Mouse (Mus musculus) midbrain, embryonic 11.5 days (tissue): ENCODE measurements around the gene Dscaml1. TPM values are rescaled to one million over a fixed set of nuclear protein-coding genes. Genes with fewer than 3 reads are reported as not detected.

ENCODE experiments used
- ATAC-seq: fragments of 200-750 bp; cut with Nextera tagmentation; 2 replicates; pipeline ENCODE4 v1.8.0; 2017; ENCODE audit warnings: moderate TSS enrichment, moderate library complexity; ENCODE audit not compliant: low FRiP score
- DNase-seq: peaks from one replicate; pipeline ENCODE4 v3.0.0; 2015; ENCODE audit warnings: low spot score; ENCODE audit errors: missing footprints
- H3K27ac ChIP-seq: fragments of 300-500 bp; sonication (generic); 2 replicates; pipeline ENCODE4 v1.5.1; 2014; ENCODE audit warnings: low read depth, low read length
- H3K27me3 ChIP-seq: fragments of 300-500 bp; sonication (generic); 2 replicates; pipeline ENCODE4 v1.6.1; 2014; ENCODE audit warnings: mild to moderate bottlenecking, low read length, moderate library complexity, mixed read lengths; ENCODE audit not compliant: control insufficient read depth, insufficient read depth
- H3K36me3 ChIP-seq: fragments of 300-500 bp; sonication (generic); 2 replicates; pipeline ENCODE4 v1.6.1; 2014; ENCODE audit warnings: mild to moderate bottlenecking, low read length, moderate library complexity, mixed read lengths; ENCODE audit not compliant: control insufficient read depth, insufficient read depth
- H3K4me1 ChIP-seq: fragments of 300-500 bp; sonication (generic); 2 replicates; pipeline ENCODE4 v1.6.1; 2014; ENCODE audit warnings: low read length; ENCODE audit not compliant: control insufficient read depth, insufficient read depth
- H3K4me2 ChIP-seq: fragments of 300-500 bp; sonication (generic); 2 replicates; pipeline ENCODE4 v1.6.1; 2014; ENCODE audit warnings: mild to moderate bottlenecking, moderate library complexity
- H3K4me3 ChIP-seq: fragments of 300-500 bp; sonication (generic); 2 replicates; pipeline ENCODE4 v1.5.1; 2014; ENCODE audit warnings: low read depth, low read length
- H3K9ac ChIP-seq: fragments of 300-500 bp; sonication (generic); 2 replicates; pipeline ENCODE4 v1.6.1; 2014; ENCODE audit warnings: low read length
- H3K9me3 ChIP-seq: fragments of 300-500 bp; sonication (generic); 2 replicates; pipeline ENCODE4 v1.6.1; 2016; ENCODE audit warnings: low read length; ENCODE audit not compliant: control insufficient read depth
- WGBS: fragments of 180-500 bp; shearing (Covaris S2); extraction: QIAGEN DNeasy Blood & Tissue Kit; methylation state at CpG from one replicate; pipeline ENCODE4 v1.1.7; 2014; 5-methylcytosine and 5-hydroxymethylcytosine counted together
- polyA plus RNA-seq: library from polyadenylated mRNA; unstranded; fragments of >200 nt; fragmentation: Nextera tagmentation; extraction: Ambion mirVana; gene quantifications from 2 replicates; pipeline ENCODE4 v1.2.1, GENCODE M21; 2014

Dscaml1 gene
- polyA plus RNA-seq, 1 experiment from 2014 or later: 0.74 TPM

GRCm38 (mm10) chr9:45555036-45555826 lies 128.8 kb downstream of the Dscaml1 start:
- no peak for ATAC-seq
- 26% methylated on average over 17 of the region's 17 CpGs for WGBS

GRCm38 (mm10) chr9:45556882-45557281 lies 130.5 kb downstream of the Dscaml1 start:
- DNase-seq: no peak
- Histone ChIP-seq H3K27me3 (no peaks in the 10 kb centered on the region), H3K9me3 (no peaks in the 10 kb centered on the region), H3K27ac (no peak overlapping the region), H3K9ac (no peak overlapping the region), H3K36me3 (no peaks in the 10 kb centered on the region), H3K4me3 (no peak overlapping the region), H3K4me1 (peaks cover 7% of the 10 kb centered on the region; the same call in 1 of the 2 replicates), H3K4me2 (no peak overlapping the region)
- ATAC-seq: no peak
- 88% methylated on average over 3 of the region's 3 CpGs for WGBS

More at GRCm38 (mm10) chr9:45555036-45555826, 128.8 kb downstream of the Dscaml1 start:
- Histone ChIP-seq H3K4me2 (no peak overlapping the region), H3K9ac (no peak overlapping the region), H3K36me3 (no peaks in the 10 kb centered on the region), H3K27ac (no peak overlapping the region), H3K4me3 (no peak overlapping the region), H3K9me3 (no peaks in the 10 kb centered on the region), H3K27me3 (no peaks in the 10 kb centered on the region), H3K4me1 (peaks cover 7% of the 10 kb centered on the region; the same call in 1 of the 2 replicates)
- peak; percentile 88 for DNase-seq

- Histone ChIP-seq H3K9ac (no peak overlapping the region), H3K36me3 (no peaks in the 10 kb centered on the region), H3K27ac (no peak overlapping the region), H3K4me3 (no peak overlapping the region), H3K4me1 (no peaks in the 10 kb centered on the region), H3K27me3 (no peaks in the 10 kb centered on the region), H3K4me2 (no peak overlapping the region), H3K9me3 (no peaks in the 10 kb centered on the region)
- whole genome bisulfite sequencing: 68% methylated on average over 6 of the region's 6 CpGs
- DNase-seq: no peak
- ATAC-seq: no peak
These were observed 134.6 kb downstream of the Dscaml1 start for GRCm38 (mm10) chr9:45560987-45561386.

GRCm38 (mm10) chr9:45566843-45567578 lies 140.6 kb downstream of the Dscaml1 start:
- H3K4me1 ChIP-seq: no peaks in the 10 kb centered on the region
- no peaks in the 10 kb centered on the region for H3K27me3 ChIP-seq
- no peak for ATAC-seq
- no peak overlapping the region for H3K4me3 ChIP-seq
- no peak overlapping the region for H3K27ac ChIP-seq
- H3K9ac ChIP-seq: no peak overlapping the region
- no peak overlapping the region for H3K4me2 ChIP-seq
- no peaks in the 10 kb centered on the region for H3K36me3 ChIP-seq
- H3K9me3 ChIP-seq: no peaks in the 10 kb centered on the region
- 82% methylated on average over 5 of the region's 5 CpGs for WGBS
- no peak for DNase-seq

- Histone ChIP-seq H3K36me3 (no peaks in the 10 kb centered on the region), H3K9me3 (no peaks in the 10 kb centered on the region), H3K27me3 (no peaks in the 10 kb centered on the region), H3K4me3 (no peak overlapping the region), H3K27ac (no peak overlapping the region), H3K4me2 (no peak overlapping the region), H3K9ac (no peak overlapping the region), H3K4me1 (peaks cover 3% of the 10 kb centered on the region; the same call in 1 of the 2 replicates)
- ATAC-seq (no peak), DNase-seq (no peak)
- 67% methylated on average over 3 of the region's 3 CpGs for WGBS
These were observed 143.3 kb downstream of the Dscaml1 start for GRCm38 (mm10) chr9:45569680-45570079.

- Histone ChIP-seq H3K9me3 (no peaks in the 10 kb centered on the region), H3K27ac (no peak overlapping the region), H3K4me2 (no peak overlapping the region), H3K9ac (no peak overlapping the region), H3K4me1 (peaks cover 3% of the 10 kb centered on the region; the same call in 1 of the 2 replicates), H3K4me3 (no peak overlapping the region), H3K27me3 (no peaks in the 10 kb centered on the region), H3K36me3 (no peaks in the 10 kb centered on the region)
- DNase-seq (no peak), ATAC-seq (no peak)
- WGBS: 87% methylated on average over 5 of the region's 5 CpGs
These were observed 143.9 kb downstream of the Dscaml1 start for GRCm38 (mm10) chr9:45570346-45570745.

GRCm38 (mm10) chr9:45572787-45573492 lies 146.5 kb downstream of the Dscaml1 start:
- 44% methylated on average over 9 of the region's 9 CpGs for WGBS
- Histone ChIP-seq H3K4me1 (peaks cover 3% of the 10 kb centered on the region; the same call in 1 of the 2 replicates), H3K9me3 (no peaks in the 10 kb centered on the region), H3K4me3 (no peak overlapping the region), H3K27ac (no peak overlapping the region), H3K27me3 (no peaks in the 10 kb centered on the region), H3K36me3 (no peaks in the 10 kb centered on the region), H3K9ac (no peak overlapping the region), H3K4me2 (no peak overlapping the region)
- no peak for ATAC-seq
- DNase-seq: no peak

- DNase-seq (no peak), ATAC-seq (no peak)
These were observed 147.0 kb downstream of the Dscaml1 start for GRCm38 (mm10) chr9:45573493-45573815.

GRCm38 (mm10) chr9:45574021-45574420 lies 147.6 kb downstream of the Dscaml1 start:
- Histone ChIP-seq H3K27ac (no peak overlapping the region), H3K27me3 (no peaks in the 10 kb centered on the region), H3K9me3 (no peaks in the 10 kb centered on the region), H3K4me2 (no peak overlapping the region), H3K4me3 (no peak overlapping the region), H3K9ac (no peak overlapping the region), H3K36me3 (no peaks in the 10 kb centered on the region), H3K4me1 (peaks cover 3% of the 10 kb centered on the region; the same call in 1 of the 2 replicates)
- WGBS: 88% methylated on average over 8 of the region's 8 CpGs
- DNase-seq: no peak
- no peak for ATAC-seq

More at GRCm38 (mm10) chr9:45573493-45573815, 147.0 kb downstream of the Dscaml1 start:
- H3K4me1 ChIP-seq: peaks cover 3% of the 10 kb centered on the region; the same call in 1 of the 2 replicates
- no peak overlapping the region for H3K4me3 ChIP-seq
- H3K27ac ChIP-seq: no peak overlapping the region
- no peak overlapping the region for H3K9ac ChIP-seq
- H3K36me3 ChIP-seq: no peaks in the 10 kb centered on the region
- no peak overlapping the region for H3K4me2 ChIP-seq
- no peaks in the 10 kb centered on the region for H3K27me3 ChIP-seq
- H3K9me3 ChIP-seq: no peaks in the 10 kb centered on the region
